Mouse (Mus musculus) hindbrain, embryonic 10.5 days (tissue): ENCODE data around the gene Usp32. TPM values are rescaled to one million over a fixed set of nuclear protein-coding genes. Genes with fewer than 3 reads are reported as not detected.

Experiments used
- DNase-seq: peaks from one replicate; pipeline ENCODE4 v3.0.0-alpha.2; 2017; ENCODE audit warnings: low spot score
- H3K27ac ChIP-seq: fragments of 300-500 bp; sonication (generic); 2 replicates; pipeline ENCODE4 v1.5.1; 2016; ENCODE audit warnings: mild to moderate bottlenecking, moderate library complexity
- H3K27me3 ChIP-seq: fragments of 300-500 bp; sonication (generic); 2 replicates; pipeline ENCODE4 v1.6.1; 2016; ENCODE audit warnings: mild to moderate bottlenecking; ENCODE audit not compliant: poor library complexity, insufficient read depth, severe bottlenecking
- H3K36me3 ChIP-seq: fragments of 300-500 bp; sonication (generic); 2 replicates; pipeline ENCODE4 v1.6.1; 2016; ENCODE audit warnings: mild to moderate bottlenecking, moderate library complexity
- H3K4me1 ChIP-seq: fragments of 300-500 bp; sonication (generic); replicated peaks from 2 replicates; pipeline ENCODE4 v1.6.1; 2016; ENCODE audit warnings: mild to moderate bottlenecking
- H3K4me3 ChIP-seq: fragments of 300-500 bp; sonication (generic); 2 replicates; pipeline ENCODE4 v1.5.1; 2016; ENCODE audit warnings: mild to moderate bottlenecking, moderate library complexity
- H3K9me3 ChIP-seq: fragments of 300-500 bp; sonication (generic); 2 replicates; pipeline ENCODE4 v1.6.1; 2016; ENCODE audit warnings: mild to moderate bottlenecking, moderate library complexity
- WGBS: fragments of 180-500 bp; shearing (Covaris S2); methylation state at CpG from one replicate; pipeline ENCODE4 v1.1.7; 2016; 5-methylcytosine and 5-hydroxymethylcytosine counted together
- polyA plus RNA-seq: library from polyadenylated mRNA; unstranded; fragments of >200 nt; fragmentation: Nextera tagmentation; extraction: Ambion mirVana; gene quantifications from 2 replicates; pipeline ENCODE4 v1.2.1, GENCODE M21; 2016

The Usp32 gene
- polyA plus RNA-seq, 1 experiment from 2014 or later: 4.6 TPM

- H3K36me3 ChIP-seq: peaks cover 60% of the 10 kb centered on the region
- H3K27ac ChIP-seq: no peak overlapping the region
- H3K4me3 ChIP-seq: no peak overlapping the region
- WGBS: 88% methylated on average over 1 of the region's 1 CpGs
- no peaks in the 10 kb centered on the region for H3K4me1 ChIP-seq
- DNase-seq: no peak
- H3K27me3 ChIP-seq: no peaks in the 10 kb centered on the region
- no peaks in the 10 kb centered on the region for H3K9me3 ChIP-seq
Observed at GRCm38 (mm10) chr11:84995241-84995640, 144.7 kb downstream of the Usp32 start.

GRCm38 (mm10) chr11:84992996-84993395 is 147.0 kb downstream of the Usp32 start:
- peaks cover 70% of the 10 kb centered on the region for H3K36me3 ChIP-seq
- no peak for DNase-seq
- no peaks in the 10 kb centered on the region for H3K27me3 ChIP-seq
- no peaks in the 10 kb centered on the region for H3K4me1 ChIP-seq
- 91% methylated on average over 1 of the region's 1 CpGs for WGBS
- H3K27ac ChIP-seq: no peak overlapping the region
- no peaks in the 10 kb centered on the region for H3K9me3 ChIP-seq
- no peak overlapping the region for H3K4me3 ChIP-seq

DNA sequence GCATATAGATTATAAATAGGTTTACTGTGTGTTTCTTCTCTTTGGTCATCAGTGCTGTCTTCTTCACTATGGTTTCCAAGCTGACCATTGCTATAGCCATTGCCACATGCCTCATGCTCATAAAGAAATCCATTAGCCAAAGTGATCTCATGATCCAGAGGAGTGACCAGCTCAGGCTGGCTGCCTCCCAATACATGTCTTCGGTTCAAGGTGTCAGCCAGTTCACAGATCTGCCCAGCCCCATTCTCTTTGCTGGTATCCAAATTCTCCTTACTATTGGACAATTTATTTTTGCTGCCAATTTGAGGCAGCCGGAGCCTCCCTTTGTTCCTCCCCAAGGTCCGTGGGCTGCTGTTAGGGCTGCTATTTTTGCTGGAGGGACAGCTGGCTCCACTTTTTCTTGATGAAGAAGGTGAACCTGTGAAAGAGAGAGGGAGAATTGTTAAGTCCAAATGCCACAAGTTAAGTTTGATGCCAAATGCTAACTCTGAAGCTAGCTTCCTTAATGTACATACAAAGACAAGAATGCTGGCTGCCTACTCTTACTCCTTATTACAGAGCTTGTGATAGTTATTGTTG is 151.5 kb downstream of the Usp32 start:
- 92% methylated on average over 3 of the region's 3 CpGs for WGBS
- Histone ChIP-seq H3K27ac (no peak overlapping the region), H3K36me3 (peaks cover 71% of the 10 kb centered on the region), H3K4me1 (no peaks in the 10 kb centered on the region), H3K9me3 (no peaks in the 10 kb centered on the region), H3K27me3 (no peaks in the 10 kb centered on the region), H3K4me3 (no peak overlapping the region)
- DNase-seq: no peak

GRCm38 (mm10) chr11:84985421-84985820 is 154.5 kb downstream of the Usp32 start:
- no peak for DNase-seq
- Histone ChIP-seq H3K36me3 (peaks cover 46% of the 10 kb centered on the region), H3K27ac (no peak overlapping the region), H3K4me3 (no peak overlapping the region), H3K4me1 (no peaks in the 10 kb centered on the region), H3K9me3 (no peaks in the 10 kb centered on the region), H3K27me3 (no peaks in the 10 kb centered on the region)
- WGBS: 91% methylated on average over 6 of the region's 6 CpGs

- H3K9me3 ChIP-seq: no peaks in the 10 kb centered on the region
- no peak overlapping the region for H3K4me3 ChIP-seq
- 84% methylated on average over 2 of the region's 2 CpGs for WGBS
- DNase-seq: no peak
- H3K4me1 ChIP-seq: no peaks in the 10 kb centered on the region
- peaks cover 11% of the 10 kb centered on the region for H3K36me3 ChIP-seq
- no peak overlapping the region for H3K27ac ChIP-seq
- H3K27me3 ChIP-seq: no peaks in the 10 kb centered on the region
Observed at GRCm38 (mm10) chr11:84980697-84981096, 159.3 kb downstream of the Usp32 start.

GRCm38 (mm10) chr11:84979351-84979750 is 160.6 kb downstream of the Usp32 start:
- no peak overlapping the region for H3K27ac ChIP-seq
- no peaks in the 10 kb centered on the region for H3K9me3 ChIP-seq
- H3K36me3 ChIP-seq: peaks cover 5% of the 10 kb centered on the region; the same call in 1 of the 2 replicates
- H3K4me1 ChIP-seq: 0 out of 2 replicates have a peak, but pooled peaks cover 1% of the 10 kb centered on the region
- 56% methylated on average over 1 of the region's 1 CpGs for WGBS
- no peaks in the 10 kb centered on the region for H3K27me3 ChIP-seq
- no peak overlapping the region for H3K4me3 ChIP-seq
- DNase-seq: no peak

GRCm38 (mm10) chr11:84978113-84978512 is 161.8 kb downstream of the Usp32 start:
- Histone ChIP-seq H3K27ac (no peak overlapping the region), H3K4me3 (no peak overlapping the region), H3K36me3 (peaks cover under 1% of the 10 kb centered on the region; the same call in 1 of the 2 replicates), H3K4me1 (peaks cover 7% of the 10 kb centered on the region), H3K27me3 (no peaks in the 10 kb centered on the region), H3K9me3 (no peaks in the 10 kb centered on the region)
- DNase-seq: peak; percentile 60
- 47% methylated on average over 2 of the region's 2 CpGs for WGBS

DNA sequence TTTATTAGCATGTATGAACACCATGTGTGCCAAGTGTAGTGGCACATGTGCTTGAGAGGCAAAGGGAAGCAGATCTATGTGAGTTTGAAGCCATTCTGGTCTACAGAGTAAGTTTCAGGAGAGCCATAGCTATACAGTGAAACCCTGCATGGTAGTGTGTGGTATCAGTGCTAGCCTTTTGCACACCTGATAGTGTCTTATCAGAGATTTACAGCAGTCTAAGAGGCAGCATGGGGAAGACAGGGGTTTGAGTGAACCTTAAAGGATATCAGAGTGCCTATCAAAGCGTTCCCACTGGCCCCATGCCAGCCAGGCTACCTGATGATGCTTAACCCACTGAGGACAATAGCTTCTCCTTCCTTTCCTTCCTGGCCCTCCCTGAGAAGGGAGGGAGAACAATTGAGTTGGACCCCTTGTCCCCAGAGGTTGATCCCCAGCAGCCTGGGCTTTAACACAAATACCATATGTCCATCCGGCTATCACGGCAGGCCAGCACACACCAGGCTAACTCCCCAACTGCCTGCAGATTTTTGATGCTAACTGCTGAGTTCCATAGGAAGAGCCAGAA is 162.5 kb downstream of the Usp32 start:
- Histone ChIP-seq H3K27ac (no peak overlapping the region), H3K9me3 (no peaks in the 10 kb centered on the region), H3K27me3 (no peaks in the 10 kb centered on the region), H3K4me1 (peaks cover 7% of the 10 kb centered on the region), H3K36me3 (no peaks in the 10 kb centered on the region), H3K4me3 (no peak overlapping the region)
- DNase-seq: no peak
- 91% methylated on average over 3 of the region's 3 CpGs for WGBS

GRCm38 (mm10) chr11:84976706-84977105 is 163.3 kb downstream of the Usp32 start:
- Histone ChIP-seq H3K27ac (no peak overlapping the region), H3K9me3 (no peaks in the 10 kb centered on the region), H3K36me3 (no peaks in the 10 kb centered on the region), H3K4me3 (no peak overlapping the region), H3K4me1 (peaks cover 10% of the 10 kb centered on the region), H3K27me3 (no peaks in the 10 kb centered on the region)
- no peak for DNase-seq
- WGBS: 93% methylated on average over 3 of the region's 3 CpGs

DNA sequence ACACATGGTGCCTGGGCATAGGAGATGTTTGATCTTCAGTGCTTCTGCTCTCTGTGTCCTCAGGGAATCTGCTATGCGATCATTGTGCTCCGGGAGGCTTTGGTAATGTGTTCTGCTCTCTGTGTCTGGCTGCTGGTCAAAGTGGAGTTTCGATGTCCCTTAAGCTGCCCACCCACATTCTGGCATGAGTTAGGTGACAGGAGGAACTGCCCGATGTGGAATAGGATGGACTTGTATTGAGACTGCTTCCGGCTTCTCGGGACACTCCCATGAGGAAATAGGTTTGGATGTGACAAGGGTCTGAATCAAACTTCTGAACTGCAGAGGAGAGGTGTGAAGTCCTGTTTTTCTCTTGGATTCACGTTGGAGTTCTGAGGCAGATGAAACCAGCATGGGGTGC is 165.4 kb downstream of the Usp32 start:
- Histone ChIP-seq H3K4me3 (no peak overlapping the region), H3K36me3 (no peaks in the 10 kb centered on the region), H3K27me3 (no peaks in the 10 kb centered on the region), H3K27ac (no peak overlapping the region), H3K9me3 (no peaks in the 10 kb centered on the region), H3K4me1 (peaks cover 16% of the 10 kb centered on the region)
- 77% methylated on average over 7 of the region's 7 CpGs for WGBS
- no peak for DNase-seq

DNA sequence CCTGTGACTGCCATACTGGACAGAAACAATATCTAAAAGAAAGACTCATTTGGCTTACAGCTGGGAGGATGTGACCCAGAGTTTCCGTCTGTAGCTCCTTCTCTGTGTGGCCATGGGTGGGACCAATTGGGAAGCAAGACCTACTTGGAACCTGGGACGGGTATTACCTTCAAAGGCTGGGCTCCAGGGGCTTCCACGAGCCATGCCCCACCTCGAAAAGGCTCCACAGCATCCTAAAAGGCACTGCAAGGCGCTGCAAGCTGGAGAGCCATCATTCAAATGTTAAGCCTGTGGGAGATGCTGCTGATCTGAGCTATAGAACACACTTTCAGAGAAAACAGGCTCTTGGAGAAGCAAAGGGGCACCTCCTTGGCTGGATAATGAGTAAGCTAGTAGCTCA is 166.3 kb downstream of the Usp32 start:
- H3K4me3 ChIP-seq: no peak overlapping the region
- H3K36me3 ChIP-seq: no peaks in the 10 kb centered on the region
- H3K27me3 ChIP-seq: no peaks in the 10 kb centered on the region
- H3K27ac ChIP-seq: no peak overlapping the region
- no peak for DNase-seq
- no peaks in the 10 kb centered on the region for H3K9me3 ChIP-seq
- 67% methylated on average over 5 of the region's 5 CpGs for WGBS
- peaks cover 19% of the 10 kb centered on the region for H3K4me1 ChIP-seq

DNA sequence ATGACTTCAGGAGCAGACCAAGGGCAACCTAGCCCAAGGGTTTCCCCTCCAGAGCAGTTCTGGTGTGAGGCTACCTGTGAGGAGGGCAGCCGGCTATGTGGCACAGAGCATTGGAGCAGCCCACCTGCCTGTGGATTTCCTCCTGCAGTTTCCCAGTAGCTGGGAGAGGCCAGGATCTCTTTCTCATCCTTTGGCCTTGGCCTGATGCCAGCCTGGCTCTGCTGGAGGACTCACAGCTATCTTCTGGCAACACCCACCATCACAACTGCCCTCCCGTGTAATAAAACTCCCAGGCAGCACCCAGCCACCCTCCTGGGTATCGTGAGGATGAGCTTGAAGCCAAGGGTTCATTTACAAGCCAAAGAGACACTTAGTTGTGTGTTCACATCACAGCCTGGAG is 167.9 kb downstream of the Usp32 start:
- no peak for DNase-seq
- no peak overlapping the region for H3K27ac ChIP-seq
- 79% methylated on average over 3 of the region's 3 CpGs for WGBS
- H3K4me3 ChIP-seq: no peak overlapping the region
- peaks cover 35% of the 10 kb centered on the region for H3K4me1 ChIP-seq
- H3K9me3 ChIP-seq: no peaks in the 10 kb centered on the region
- H3K27me3 ChIP-seq: no peaks in the 10 kb centered on the region
- no peaks in the 10 kb centered on the region for H3K36me3 ChIP-seq

- no peaks in the 10 kb centered on the region for H3K27me3 ChIP-seq
- WGBS: 53% methylated on average over 6 of the region's 6 CpGs
- H3K4me3 ChIP-seq: no peak overlapping the region
- no peaks in the 10 kb centered on the region for H3K36me3 ChIP-seq
- 0 out of 2 replicates have a peak overlapping the region, but pooled peaks have one; percentile 64 for H3K27ac ChIP-seq
- peaks cover 39% of the 10 kb centered on the region for H3K4me1 ChIP-seq
- no peak for DNase-seq
- no peaks in the 10 kb centered on the region for H3K9me3 ChIP-seq
Observed at GRCm38 (mm10) chr11:84968775-84969174, 171.2 kb downstream of the Usp32 start.
